ENCODE assay signal across 8 mouse cellular contexts in the genomic region with DNA sequence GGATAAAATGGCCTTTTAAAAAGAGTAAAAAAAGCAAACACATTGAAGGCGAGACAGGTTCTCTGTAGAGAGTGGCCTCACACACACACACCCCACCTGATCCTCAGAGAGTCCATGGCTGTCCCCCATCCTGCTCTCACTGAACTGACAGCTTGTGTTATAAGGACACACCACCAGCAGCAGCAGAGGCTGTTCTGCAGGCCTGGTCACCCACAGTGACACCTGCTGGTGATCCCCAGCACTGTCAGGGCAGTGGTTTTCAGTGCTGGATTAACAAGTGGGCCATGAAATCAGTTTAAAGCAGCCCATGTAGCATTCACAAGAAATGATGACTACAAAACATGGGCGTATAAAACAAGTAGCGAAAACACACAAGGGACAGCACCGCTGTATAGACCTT. TPM values are rescaled to one million over a fixed set of nuclear protein-coding genes. Genes with fewer than 3 reads are reported as not detected.
DNase-seq lines count a peak whose midpoint lies in the region; ATAC-seq and TF ChIP-seq lines count a peak whose summit lies in the region.

No protein-coding gene starts in this region.

- 63% methylated on average over 4 of the region's 4 CpGs for WGBS in embryonic facial prominence, embryonic 11.5 days
- 56% methylated on average over 4 of the region's 4 CpGs for WGBS in liver, embryonic 14.5 days (ENCODE audit: insufficient replicate concordance)
- WGBS in neural tube, embryonic 13.5 days: 65% methylated on average over 4 of the region's 4 CpGs

- H3K9me3 ChIP-seq in embryonic facial prominence, embryonic 11.5 days (replicated peaks; ENCODE audit: control insufficient read depth, low read length): no peaks in the 10 kb centered on the region
- H3K9me3 ChIP-seq in liver, embryonic 14.5 days (ENCODE audit: control insufficient read depth, low read length): no peaks in the 10 kb centered on the region
- H3K9me3 ChIP-seq in neural tube, embryonic 13.5 days: no peaks in the 10 kb centered on the region

- peak; percentile 70; the same call in 1 of the 2 replicates for ATAC-seq in embryonic facial prominence, embryonic 11.5 days (replicated peaks; ENCODE audit: insufficient number of reproducible peaks, low FRiP score, low TSS enrichment, low read depth)
- no peak for ATAC-seq in liver, embryonic 14.5 days (ENCODE audit: insufficient read depth)
- peak; percentile 74; the same call in 1 of the 2 replicates for ATAC-seq in neural tube, embryonic 13.5 days (ENCODE audit: low read depth)

- peak; percentile 30 to 44 for DNase-seq in CD8-positive naive resting alpha-beta T cell, adult 2 months (ENCODE audit: low read depth in 2 of 2, low spot score in 2 of 2)
- DNase-seq in adrenal gland, postnatal 25 days: peak; percentile 78
- peak; percentile 73 for DNase-seq in embryonic facial prominence, embryonic 11.5 days (ENCODE audit: low spot score)
- DNase-seq in heart, adult 9 months (ENCODE audit: low spot score in 2 of 2): peak; percentile 19 to 63
- DNase-seq in kidney, postnatal 14 days: peak; percentile 74
- DNase-seq in liver, embryonic 14.5 days (ENCODE audit: low read depth in 3 of 3, low spot score in 3 of 3): peak in 2 of 3 experiments; percentile 10 to 17
- peak; percentile 82 for DNase-seq in testis, postnatal 10 days (ENCODE audit: low spot score)

- no peaks in the 10 kb centered on the region for H3K27me3 ChIP-seq in embryonic facial prominence, embryonic 11.5 days (ENCODE audit: control insufficient read depth, insufficient read depth, low read length)
- no peaks in the 10 kb centered on the region for H3K27me3 ChIP-seq in liver, embryonic 14.5 days (ENCODE audit: control insufficient read depth, insufficient read depth, low read length)
- H3K27me3 ChIP-seq in neural tube, embryonic 13.5 days: no peaks in the 10 kb centered on the region

- H3K4me1 ChIP-seq in embryonic facial prominence, embryonic 11.5 days (ENCODE audit: control insufficient read depth, insufficient read depth, low read length): no peaks in the 10 kb centered on the region
- no peaks in the 10 kb centered on the region for H3K4me1 ChIP-seq in liver, embryonic 14.5 days (replicated peaks; ENCODE audit: control insufficient read depth in 2 of 2, insufficient read depth in 2 of 2, low read length in 1 of 2)
- no peaks in the 10 kb centered on the region for H3K4me1 ChIP-seq in neural tube, embryonic 13.5 days (replicated peaks)

- TF ChIP-seq EP300 in liver, embryonic 14.5 days (IDR thresholded peaks at IDR 0.05; ENCODE audit: low read depth): no peak

- H3K9ac ChIP-seq in embryonic facial prominence, embryonic 11.5 days (replicated peaks; ENCODE audit: low read length): no peak overlapping the region
- no peak overlapping the region for H3K9ac ChIP-seq in liver, embryonic 14.5 days (replicated peaks)
- no peak overlapping the region for H3K9ac ChIP-seq in neural tube, embryonic 13.5 days

- H3K4me2 ChIP-seq in embryonic facial prominence, embryonic 11.5 days (ENCODE audit: low read depth, low read length): no peak overlapping the region
- H3K4me2 ChIP-seq in liver, embryonic 14.5 days (ENCODE audit: low read depth): no peak overlapping the region
- H3K4me2 ChIP-seq in neural tube, embryonic 13.5 days: no peak overlapping the region

- H3K36me3 ChIP-seq in embryonic facial prominence, embryonic 11.5 days (replicated peaks; ENCODE audit: control insufficient read depth, insufficient read depth, low read depth, low read length): no peaks in the 10 kb centered on the region
- no peaks in the 10 kb centered on the region for H3K36me3 ChIP-seq in liver, embryonic 14.5 days (replicated peaks; ENCODE audit: control insufficient read depth, insufficient read depth, low read depth)
- no peaks in the 10 kb centered on the region for H3K36me3 ChIP-seq in neural tube, embryonic 13.5 days

- peak; percentile 88 for TF ChIP-seq CTCF in liver, embryonic 14.5 days (IDR thresholded peaks at IDR 0.05; ENCODE audit: low read depth)

- no peak overlapping the region for H3K4me3 ChIP-seq in embryonic facial prominence, embryonic 11.5 days (ENCODE audit: low read depth, low read length)
- H3K4me3 ChIP-seq in liver, embryonic 14.5 days (ENCODE audit: insufficient read depth in 1 of 2, low read depth in 2 of 2, low read length in 2 of 2): no peak overlapping the region
- no peak overlapping the region for H3K4me3 ChIP-seq in neural tube, embryonic 13.5 days

- H3K27ac ChIP-seq in embryonic facial prominence, embryonic 11.5 days (replicated peaks; ENCODE audit: low read depth, low read length): no peak overlapping the region
- no peak overlapping the region for H3K27ac ChIP-seq in liver, embryonic 14.5 days
- no peak overlapping the region for H3K27ac ChIP-seq in neural tube, embryonic 13.5 days (replicated peaks)

RNA-seq across cellular contexts. Expression of a gene that starts 43.6 kb away (rescaled TPM):
- 68.3 and 81.4 TPM in 2 replicates for total RNA-seq in adrenal gland, postnatal 25 days (2021)
- polyA plus RNA-seq in embryonic facial prominence, embryonic 11.5 days (2014; fragmentation: Nextera tagmentation; extraction: Ambion mirVana): 71.5 and 75.8 TPM in 2 replicates
- polyA plus RNA-seq in liver, embryonic 14.5 days (2012; rRNA removed): 5.5 and 7.0 TPM in 2 replicates
- 13.6 and 16.4 TPM in 2 replicates for polyA plus RNA-seq in liver, embryonic 14.5 days (2014; fragmentation: Nextera tagmentation; extraction: Ambion mirVana)
- polyA plus RNA-seq in neural tube, embryonic 13.5 days (2015; fragmentation: Nextera tagmentation; extraction: Ambion mirVana): 151 and 178 TPM in 2 replicates

Comparison
In these comparisons a context has a peak if more than half of its experiments do, and no peak if none do; other contexts are left out.
1. DNase-seq: peak in every context shown above with its lines; median percentile 82 in testis, postnatal 10 days; 78 in adrenal gland, postnatal 25 days; 74 in kidney, postnatal 14 days; 73 in embryonic facial prominence, embryonic 11.5 days; 41 in heart, adult 9 months; 37 in CD8-positive naive resting alpha-beta T cell, adult 2 months; 14 in liver, embryonic 14.5 days.